ENCODE assay signal across 13 mouse cellular contexts in genomic region chr4:45521705-45522582, GRCm38 (mm10). TPM values are rescaled to one million over a fixed set of nuclear protein-coding genes. Genes with fewer than 3 reads are reported as not detected.
DNase-seq lines count a peak whose midpoint lies in the region; ATAC-seq and TF ChIP-seq lines count a peak whose summit lies in the region.
"Had no signal": no experiment of that assay in that cellular context is flagged by ENCODE, and none has a peak within 500 bp of the region (broad histone marks: within the 10 kb centered on the region; RNA-seq: fewer than 3 reads in every experiment).

No protein-coding gene starts in this region.

- peak overlapping the region; percentile 11; the same call in 1 of the 2 replicates for H3K27ac ChIP-seq in heart, embryonic 15.5 days
- 0 out of 2 replicates have a peak overlapping the region, but pooled peaks have one; percentile 20 for H3K27ac ChIP-seq in small intestine, adult 2 months (ENCODE audit: insufficient read depth, low read depth, low read length)
- H3K27ac ChIP-seq: embryonic facial prominence, embryonic 13.5 days; limb, embryonic 13.5 days; midbrain, embryonic 10.5 days had no signal

- TF ChIP-seq CTCF in small intestine, adult 2 months (IDR thresholded peaks at IDR 0.05; ENCODE audit: extremely low read depth, insufficient read length, insufficient replicate concordance, low read depth, low read length), result no peak

- peaks cover 79% of the 10 kb centered on the region for H3K4me1 ChIP-seq in heart, embryonic 15.5 days (replicated peaks)
- H3K4me1 ChIP-seq in small intestine, adult 2 months (ENCODE audit: control insufficient read depth, insufficient read depth, insufficient read length, low read length), result peaks cover 40% of the 10 kb centered on the region

- intact Hi-C loops in heart, postnatal 10 days (cut with DNase I), result no loop called here

- no peak overlapping the region for H3K4me2 ChIP-seq in heart, embryonic 15.5 days
- H3K4me2 ChIP-seq: embryonic facial prominence, embryonic 13.5 days; limb, embryonic 13.5 days had no signal

- H3K36me3 ChIP-seq in heart, embryonic 15.5 days, result no peaks in the 10 kb centered on the region
- 0 out of 2 replicates have a peak, but pooled peaks cover 4% of the 10 kb centered on the region for H3K36me3 ChIP-seq in small intestine, adult 2 months (ENCODE audit: control insufficient read depth, insufficient read depth, low read length)
- H3K36me3 ChIP-seq: embryonic facial prominence, embryonic 13.5 days had no signal

- H3K4me3 ChIP-seq in heart, embryonic 15.5 days, result no peak overlapping the region
- H3K4me3 ChIP-seq in small intestine, adult 2 months (ENCODE audit: low read depth, low read length), result no peak overlapping the region
- H3K4me3 ChIP-seq: embryonic facial prominence, embryonic 13.5 days; limb, embryonic 13.5 days; midbrain, embryonic 10.5 days had no signal

- DNase-seq in heart, postnatal 10 days, result no peak
- DNase-seq in kidney, postnatal 25 days, result peak; percentile 74 to 89
- no peak for DNase-seq in cerebellum, adult 18-20 months
- no peak for DNase-seq in ovary, adult 18-20 months (ENCODE audit: low spot score)
- no peak for DNase-seq in cerebellum, postnatal 10 days
- DNase-seq: cerebellum, adult 8-10 months had no signal

- H3K9me3 ChIP-seq in heart, embryonic 15.5 days (replicated peaks), result no peaks in the 10 kb centered on the region
- H3K9me3 ChIP-seq: embryonic facial prominence, embryonic 13.5 days; limb, embryonic 13.5 days; midbrain, embryonic 10.5 days had no signal

- ATAC-seq in heart, embryonic 15.5 days (replicated peaks; ENCODE audit: insufficient number of reproducible peaks, insufficient read depth, low FRiP score, low read depth), result no peak
- ATAC-seq in common myeloid progenitor, adult 5-6 weeks (replicated peaks; ENCODE audit: low read depth, poor library complexity, severe bottlenecking), result peak; percentile 37
- ATAC-seq: CD4-positive, CD25-positive, alpha-beta regulatory T cell, adult 4 months had no signal

- no peaks in the 10 kb centered on the region for H3K27me3 ChIP-seq in heart, embryonic 15.5 days
- H3K27me3 ChIP-seq in small intestine, adult 2 months (ENCODE audit: control insufficient read depth, insufficient read depth, low read length), result no peaks in the 10 kb centered on the region
- H3K27me3 ChIP-seq: embryonic facial prominence, embryonic 13.5 days; limb, embryonic 13.5 days had no signal

- WGBS in heart, embryonic 15.5 days, result 49% methylated on average over 9 of the region's 9 CpGs
- WGBS in small intestine, adult 2 months, result 65% methylated on average over 9 of the region's 9 CpGs

- no peak for TF ChIP-seq POLR2A in small intestine, adult 2 months (IDR thresholded peaks at IDR 0.05; ENCODE audit: low read depth, low read length)

- no peak overlapping the region for H3K9ac ChIP-seq in heart, embryonic 15.5 days
- H3K9ac ChIP-seq: embryonic facial prominence, embryonic 13.5 days; limb, embryonic 13.5 days had no signal

RNA-seq across cellular contexts. Expression of gene Shb, which starts 10.3 kb away (rescaled TPM):
- 8.6 and 10.7 TPM in 2 replicates for polyA plus RNA-seq in heart, embryonic 15.5 days (2015; fragmentation: Nextera tagmentation; extraction: Ambion mirVana)
- 10 to 100 TPM; 67.9 to 71.6 TPM for total RNA-seq in heart, postnatal 10 days (2021)
- total RNA-seq in common myeloid progenitor, adult 5-6 weeks (2017), result 0.64 and 3.8 TPM in 2 replicates
- 33.0 and 71.5 TPM in 2 replicates for polyA plus RNA-seq in small intestine, adult 2 months (2012; rRNA removed)

Comparison
In these comparisons a context has a peak if more than half of its experiments do, and no peak if none do; other contexts are left out.
1. DNase-seq: peak in kidney, postnatal 25 days (2 of 2); none in heart, postnatal 10 days (0 of 2), cerebellum, adult 18-20 months (0 of 2), ovary, adult 18-20 months (single experiment) and cerebellum, postnatal 10 days (0 of 2).
2. RNA of gene Shb, which starts 10.3 kb away (total RNA-seq): 67.9 to 71.6 TPM in heart, postnatal 10 days; 0.64 to 3.8 TPM in common myeloid progenitor, adult 5-6 weeks; every median in the first group is over 10 times any median in the second.